23 mouse cellular contexts compared by ENCODE assay signal in the genomic region with DNA sequence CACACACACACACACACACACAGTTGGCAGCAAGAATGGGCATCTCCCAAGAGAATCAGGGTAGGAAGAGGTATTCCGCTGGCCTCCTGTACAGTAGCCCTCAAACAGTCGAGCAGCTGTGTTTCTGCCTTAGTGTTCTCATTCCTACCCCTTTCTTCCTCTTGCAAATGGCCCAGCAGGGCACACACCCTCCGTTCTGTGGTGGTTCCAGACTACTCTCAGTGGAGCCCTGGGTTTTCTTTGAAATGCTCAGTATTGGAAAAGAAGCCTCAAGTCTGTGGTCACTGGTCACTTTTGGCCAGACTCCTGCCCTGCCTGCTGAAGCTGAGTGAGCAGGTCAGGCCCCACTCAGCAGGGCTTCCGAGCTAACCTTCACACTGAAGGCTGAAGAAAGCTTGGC. TPM values are rescaled to one million over a fixed set of nuclear protein-coding genes. Genes with fewer than 3 reads are reported as not detected.
DNase-seq lines count a peak whose midpoint lies in the region; ATAC-seq and TF ChIP-seq lines count a peak whose summit lies in the region.
"Had no signal": no experiment of that assay in that cellular context is flagged by ENCODE, and none has a peak within 500 bp of the region (broad histone marks: within the 10 kb centered on the region; RNA-seq: fewer than 3 reads in every experiment).

No protein-coding gene starts in this region.

- no peaks in the 10 kb centered on the region for H3K79me2 ChIP-seq in CH12.LX (replicated peaks; ENCODE audit: control insufficient read depth, extremely low read depth, insufficient read depth, poor library complexity, severe bottlenecking)

- TF ChIP-seq POLR2A in CH12.LX (IDR thresholded peaks at IDR 0.05; ENCODE audit: low read depth, low read length): no peak

- DNase-seq in forebrain, embryonic 10.5 days (ENCODE audit: extremely low spot score, low spot score): no peak
- DNase-seq in CH12.LX (ENCODE audit: extremely low read depth): no peak
- no peak for DNase-seq in limb, embryonic 10.5 days (ENCODE audit: low spot score)
- DNase-seq in lung, postnatal 4 days: no peak
- DNase-seq: adrenal gland, postnatal 14 days; B cell, adult 2 months; gastrocnemius, postnatal 10 days; heart, adult 2 months; heart, postnatal 4 days had no signal

- TF ChIP-seq RAD21 in CH12.LX (IDR thresholded peaks at IDR 0.05; ENCODE audit: low read depth, low read length): no peak

- peaks cover 64% of the 10 kb centered on the region for H3K27me3 ChIP-seq in forebrain, embryonic 10.5 days (ENCODE audit: poor library complexity, severe bottlenecking)
- peaks cover 21% of the 10 kb centered on the region; the same call in 1 of the 2 replicates for H3K27me3 ChIP-seq in forebrain, embryonic 15.5 days
- peaks cover 8% of the 10 kb centered on the region for H3K27me3 ChIP-seq in hindbrain, embryonic 16.5 days (replicated peaks; ENCODE audit: control insufficient read depth, insufficient read depth, low read length)
- peaks cover 39% of the 10 kb centered on the region for H3K27me3 ChIP-seq in hindbrain, embryonic 12.5 days
- H3K27me3 ChIP-seq in CH12.LX (replicated peaks): peaks cover 1% of the 10 kb centered on the region
- H3K27me3 ChIP-seq in limb, embryonic 10.5 days (ENCODE audit: low read depth, poor library complexity, severe bottlenecking): peaks cover 66% of the 10 kb centered on the region
- H3K27me3 ChIP-seq: Patski had no signal

- in situ Hi-C loops in CH12.LX (cut with MboI; ENCODE audit: low pct_ligation_motif_present, low pct_unique_long_range_greater_than_20kb, low sequenced_read_pairs): no loop called here

- no peak overlapping the region for H3K4me3 ChIP-seq in forebrain, embryonic 10.5 days
- H3K4me3 ChIP-seq in forebrain, embryonic 15.5 days: no peak overlapping the region
- H3K4me3 ChIP-seq in hindbrain, embryonic 16.5 days (ENCODE audit: low read length): no peak overlapping the region
- no peak overlapping the region for H3K4me3 ChIP-seq in hindbrain, embryonic 12.5 days
- no peak overlapping the region for H3K4me3 ChIP-seq in CH12.LX (replicated peaks in 1 of 3; ENCODE audit: low read depth in 2 of 3, low read length in 2 of 3, poor library complexity in 1 of 3)
- no peak overlapping the region for H3K4me3 ChIP-seq in limb, embryonic 10.5 days
- H3K4me3 ChIP-seq: embryonic facial prominence, embryonic 10.5 days; heart, adult 2 months; heart, embryonic 13.5 days; hindbrain, embryonic 15.5 days had no signal

- H3K4me1 ChIP-seq in forebrain, embryonic 10.5 days: peaks cover 57% of the 10 kb centered on the region
- H3K4me1 ChIP-seq in forebrain, embryonic 15.5 days: peaks cover 15% of the 10 kb centered on the region
- H3K4me1 ChIP-seq in hindbrain, embryonic 16.5 days (ENCODE audit: control insufficient read depth, insufficient read depth, low read depth, low read length): peaks cover 14% of the 10 kb centered on the region
- H3K4me1 ChIP-seq in hindbrain, embryonic 12.5 days: peaks cover 21% of the 10 kb centered on the region
- peaks cover 32 to 53% of the 10 kb centered on the region in 2 experiments for H3K4me1 ChIP-seq in CH12.LX (ENCODE audit: control insufficient read depth in 1 of 2, insufficient read depth in 2 of 2)
- peaks cover 32% of the 10 kb centered on the region for H3K4me1 ChIP-seq in limb, embryonic 10.5 days

- no peak overlapping the region for H3K4me2 ChIP-seq in forebrain, embryonic 15.5 days (replicated peaks)
- no peak overlapping the region for H3K4me2 ChIP-seq in hindbrain, embryonic 16.5 days (ENCODE audit: low read length)
- no peak overlapping the region for H3K4me2 ChIP-seq in hindbrain, embryonic 12.5 days (replicated peaks)
- no peak overlapping the region for H3K4me2 ChIP-seq in CH12.LX (ENCODE audit: insufficient read depth, low read depth, poor library complexity, severe bottlenecking)
- H3K4me2 ChIP-seq: heart, embryonic 13.5 days; hindbrain, embryonic 15.5 days had no signal

- TF ChIP-seq EP300 in CH12.LX (IDR thresholded peaks at IDR 0.05; ENCODE audit: low read length): no peak

- TF ChIP-seq CTCF in CH12.LX (conservative IDR thresholded peaks at IDR 0.05 in 1 of 2, IDR thresholded peaks at IDR 0.05 in 1 of 2; ENCODE audit: low read depth in 2 of 2, low read length in 2 of 2): no peak

- H3K27ac ChIP-seq in forebrain, embryonic 10.5 days: 0 out of 2 replicates have a peak overlapping the region, but pooled peaks have one; percentile 35
- H3K27ac ChIP-seq in forebrain, embryonic 15.5 days (replicated peaks): no peak overlapping the region
- H3K27ac ChIP-seq in hindbrain, embryonic 16.5 days (ENCODE audit: low read depth, low read length): no peak overlapping the region; the same call in 1 of the 2 replicates
- no peak overlapping the region for H3K27ac ChIP-seq in hindbrain, embryonic 12.5 days
- peak overlapping the region; percentile 69 for H3K27ac ChIP-seq in CH12.LX (ENCODE audit: insufficient read depth, low read depth)
- H3K27ac ChIP-seq in limb, embryonic 10.5 days: 0 out of 2 replicates have a peak overlapping the region, but pooled peaks have one; percentile 19
- H3K27ac ChIP-seq: embryonic facial prominence, embryonic 10.5 days; heart, adult 2 months; heart, embryonic 13.5 days; hindbrain, embryonic 15.5 days had no signal

- dilution Hi-C loops in CH12.LX (cut with MboI; ENCODE audit: extremely low pct_ligation_motif_present, extremely low pct_unique_long_range_greater_than_20kb, low sequenced_read_pairs): no loop called here

- H3K9ac ChIP-seq in forebrain, embryonic 15.5 days (replicated peaks): no peak overlapping the region
- H3K9ac ChIP-seq in hindbrain, embryonic 16.5 days (ENCODE audit: low read depth, low read length): no peak overlapping the region
- H3K9ac ChIP-seq in hindbrain, embryonic 12.5 days: no peak overlapping the region
- peak overlapping the region; percentile 36; the same call in 1 of the 2 replicates for H3K9ac ChIP-seq in CH12.LX (ENCODE audit: insufficient read depth, low read depth)
- H3K9ac ChIP-seq: heart, embryonic 13.5 days; hindbrain, embryonic 15.5 days had no signal

- H3K9me3 ChIP-seq in forebrain, embryonic 10.5 days: no peaks in the 10 kb centered on the region
- H3K9me3 ChIP-seq in forebrain, embryonic 15.5 days: no peaks in the 10 kb centered on the region
- H3K9me3 ChIP-seq in hindbrain, embryonic 16.5 days (ENCODE audit: control insufficient read depth, low read length): no peaks in the 10 kb centered on the region
- no peaks in the 10 kb centered on the region for H3K9me3 ChIP-seq in hindbrain, embryonic 12.5 days (replicated peaks)
- no peaks in the 10 kb centered on the region for H3K9me3 ChIP-seq in CH12.LX (replicated peaks; ENCODE audit: low read length)
- H3K9me3 ChIP-seq in limb, embryonic 10.5 days (replicated peaks): no peaks in the 10 kb centered on the region
- H3K9me3 ChIP-seq: embryonic facial prominence, embryonic 10.5 days; heart, embryonic 13.5 days; hindbrain, embryonic 15.5 days had no signal

- H3K36me3 ChIP-seq in forebrain, embryonic 10.5 days (replicated peaks): no peaks in the 10 kb centered on the region
- H3K36me3 ChIP-seq in forebrain, embryonic 15.5 days: no peaks in the 10 kb centered on the region
- no peaks in the 10 kb centered on the region for H3K36me3 ChIP-seq in hindbrain, embryonic 16.5 days (ENCODE audit: control insufficient read depth, insufficient read depth, low read length)
- no peaks in the 10 kb centered on the region for H3K36me3 ChIP-seq in hindbrain, embryonic 12.5 days
- no peaks in the 10 kb centered on the region for H3K36me3 ChIP-seq in CH12.LX (replicated peaks in 1 of 2; ENCODE audit: control insufficient read depth in 1 of 2, insufficient read depth in 1 of 2, low read length in 1 of 2)
- H3K36me3 ChIP-seq in limb, embryonic 10.5 days: no peaks in the 10 kb centered on the region
- H3K36me3 ChIP-seq: embryonic facial prominence, embryonic 10.5 days; heart, embryonic 13.5 days; hindbrain, embryonic 15.5 days had no signal

- no peak for ATAC-seq in forebrain, embryonic 15.5 days (replicated peaks)
- 0 out of 2 replicates have a peak, but pooled peaks have one; percentile 27 for ATAC-seq in hindbrain, embryonic 16.5 days
- no peak for ATAC-seq in hindbrain, embryonic 12.5 days (ENCODE audit: low FRiP score)
- no peak for ATAC-seq in megakaryocyte, adult 5-6 weeks (ENCODE audit: poor library complexity, severe bottlenecking)
- ATAC-seq: activated CD4-positive, CD25-positive, alpha-beta regulatory T cell, adult 4 months; CD4-positive, CD25-positive, alpha-beta regulatory T cell, adult 4 months; forebrain, embryonic 14.5 days; inflammation-experienced regulatory T-cells, adult 6 months; intestine, postnatal 0 days; Patski had no signal

- WGBS in forebrain, embryonic 10.5 days: 63% methylated on average over 4 of the region's 4 CpGs
- 57% methylated on average over 4 of the region's 4 CpGs for WGBS in forebrain, embryonic 15.5 days
- 27% methylated on average over 4 of the region's 4 CpGs for WGBS in hindbrain, embryonic 16.5 days
- 24% methylated on average over 4 of the region's 4 CpGs for WGBS in hindbrain, embryonic 12.5 days
- WGBS in limb, embryonic 10.5 days: 69% methylated on average over 4 of the region's 4 CpGs

TF ChIP-seq in CH12.LX, 34 proteins besides CTCF, POLR2A, EP300 and RAD21:
- TF ChIP-seq TBP (conservative IDR thresholded peaks at IDR 0.05; ENCODE audit: low read depth, low read length): 0 out of 2 replicates have a peak, but pooled peaks have one; percentile 28
- TF ChIP-seq NRF1 (IDR thresholded peaks at IDR 0.05; ENCODE audit: low read depth, low read length): no peak
- no peak for TF ChIP-seq RCOR1 (conservative IDR thresholded peaks at IDR 0.05; ENCODE audit: low read depth, low read length)
- TF ChIP-seq UBTF (IDR thresholded peaks at IDR 0.05; ENCODE audit: low read depth, low read length): 0 out of 2 replicates have a peak, but pooled peaks have one; percentile 17

RNA-seq across cellular contexts. Expression of a gene that starts 1.6 kb away (rescaled TPM):
- 1.2 and 1.5 TPM in 2 replicates for polyA plus RNA-seq in forebrain, embryonic 10.5 days (2016; fragmentation: Nextera tagmentation; extraction: Ambion mirVana)
- polyA plus RNA-seq in forebrain, embryonic 15.5 days (2015; fragmentation: Nextera tagmentation; extraction: Ambion mirVana): 5.9 and 6.8 TPM in 2 replicates
- 13.9 and 16.4 TPM in 2 replicates for polyA plus RNA-seq in hindbrain, embryonic 16.5 days (2015; fragmentation: Nextera tagmentation; extraction: Ambion mirVana)
- polyA plus RNA-seq in hindbrain, embryonic 12.5 days (2016; fragmentation: Nextera tagmentation; extraction: Ambion mirVana): 8.1 and 9.1 TPM in 2 replicates
- 2.6 and 3.1 TPM in 2 replicates for total RNA-seq in CH12.LX (2012; rRNA removed)
- total RNA-seq in CH12.LX (2014; rRNA removed): 0.17 and 0.22 TPM in 2 replicates
- polyA plus RNA-seq in CH12.LX (2012; ENCODE audit: insufficient read length, low read depth): 0.44 and 0.48 TPM in 2 replicates
- polyA plus RNA-seq in limb, embryonic 10.5 days (2016; fragmentation: Nextera tagmentation; extraction: Ambion mirVana): 0.51 and 1.1 TPM in 2 replicates
- not detected in 2 replicates for total RNA-seq in megakaryocyte, adult 5-6 weeks (2015)
- total RNA-seq in megakaryocyte, adult 5-6 weeks (2017): not detected in 2 replicates
- total RNA-seq: MEL had no signal
- polyA plus RNA-seq: activated CD4-positive, CD25-positive, alpha-beta regulatory T cell, adult 4 months; CD4-positive, CD25-positive, alpha-beta regulatory T cell, adult 4 months; inflammation-experienced regulatory T-cells, adult 6 months had no signal

Comparison
In these comparisons a context has a peak if more than half of its experiments do, and no peak if none do; other contexts are left out.
1. H3K27ac ChIP-seq: peak in forebrain, embryonic 10.5 days (single experiment), CH12.LX (single experiment) and limb, embryonic 10.5 days (single experiment); none in forebrain, embryonic 15.5 days (single experiment), hindbrain, embryonic 16.5 days (single experiment) and hindbrain, embryonic 12.5 days (single experiment).